Mouse (Mus musculus) Muller cell, postnatal 12 days (primary cell): ENCODE data around the gene Smpd2.

Experiments
- DNase-seq: peaks from one replicate; pipeline ENCODE4 v3.0.0-alpha.2; 2015; ENCODE audit errors: inconsistent ontology term

Smpd2 gene

GRCm38 (mm10) chr10:41489708-41490517, at the start of gene Smpd2, which contains the start of gene Ppil6:
Gene Smpd2, minus strand, starts transcription at chr10:41490369.
Gene Ppil6, plus strand, starts transcription at chr10:41490439.
- DNase-seq, result peak; percentile 97

GRCm38 (mm10) chr10:41538986-41539385, 48.8 kb upstream of the Smpd2 start:
- no peak for DNase-seq

GRCm38 (mm10) chr10:41537983-41538330, 47.8 kb upstream of the Smpd2 start:
- no peak for DNase-seq

GRCm38 (mm10) chr10:41537226-41537982, 47.2 kb upstream of the Smpd2 start:
- DNase-seq, result no peak

- no peak for DNase-seq
Observed at GRCm38 (mm10) chr10:41536714-41537113, 46.5 kb upstream of the Smpd2 start.

GRCm38 (mm10) chr10:41535991-41536390, 45.8 kb upstream of the Smpd2 start:
- DNase-seq, result no peak

GRCm38 (mm10) chr10:41529972-41530371, 39.8 kb upstream of the Smpd2 start:
- DNase-seq, result no peak

- DNase-seq, result no peak
Observed at GRCm38 (mm10) chr10:41525696-41526095, 35.5 kb upstream of the Smpd2 start.

- DNase-seq, result no peak
Observed at GRCm38 (mm10) chr10:41523386-41523785, 33.2 kb upstream of the Smpd2 start.

GRCm38 (mm10) chr10:41520410-41520673, 30.2 kb upstream of the Smpd2 start:
- DNase-seq, result no peak

GRCm38 (mm10) chr10:41519640-41520409, 29.7 kb upstream of the Smpd2 start:
- peak; percentile 73 for DNase-seq

GRCm38 (mm10) chr10:41518981-41519618, 28.9 kb upstream of the Smpd2 start, which contains the start of gene Cd164:
Gene Cd164, plus strand, starts transcription at chr10:41519414.
- peak; percentile 98 for DNase-seq

- peak; percentile 91 for DNase-seq
Observed at GRCm38 (mm10) chr10:41518508-41518980, 28.4 kb upstream of the Smpd2 start.

- DNase-seq, result no peak
Observed at GRCm38 (mm10) chr10:41514921-41515320, 24.8 kb upstream of the Smpd2 start.

- DNase-seq, result no peak
Observed at GRCm38 (mm10) chr10:41514301-41514700, 24.1 kb upstream of the Smpd2 start.

- DNase-seq, result no peak
Observed at GRCm38 (mm10) chr10:41509160-41509559, 19.0 kb upstream of the Smpd2 start.

- peak; percentile 75 for DNase-seq
Observed at GRCm38 (mm10) chr10:41505446-41505845, 15.3 kb upstream of the Smpd2 start.

GRCm38 (mm10) chr10:41504996-41505395, 14.8 kb upstream of the Smpd2 start:
- peak; percentile 9 for DNase-seq

GRCm38 (mm10) chr10:41500941-41501340, 10.8 kb upstream of the Smpd2 start:
- DNase-seq, result peak; percentile 84

GRCm38 (mm10) chr10:41491111-41491510, 942 bp upstream of the Smpd2 start:
- DNase-seq, result peak; percentile 23

- DNase-seq, result no peak
Observed at GRCm38 (mm10) chr10:41490518-41490873, 327 bp upstream of the Smpd2 start.

GRCm38 (mm10) chr10:41489294-41489693, 875 bp downstream of the Smpd2 start:
- peak; percentile 24 for DNase-seq
